Mouse (Mus musculus) G1E (cell line): ENCODE results near the gene Gm19935. TPM values are rescaled to one million over a fixed set of nuclear protein-coding genes. Genes with fewer than 3 reads are reported as not detected.

ENCODE experiments used
- ATAC-seq: 2 replicates; pipeline ENCODE4 v1.8.0; 2016; ENCODE audit warnings: mild to moderate bottlenecking; ENCODE audit not compliant: insufficient number of reproducible peaks, poor library complexity, low FRiP score, severe bottlenecking; ENCODE audit errors: extremely low read depth
- DNase-seq: peaks from one replicate; pipeline ENCODE4 v3.0.0; 2012; ENCODE audit warnings: low spot score
- H3K27me3 ChIP-seq: 2 replicates; pipeline ENCODE4 v1.6.1; 2012; ENCODE audit warnings: mild to moderate bottlenecking, low read length, inconsistent platforms; ENCODE audit not compliant: insufficient read depth
- H3K36me3 ChIP-seq: replicated peaks from 2 replicates; pipeline ENCODE3; 2012; ENCODE audit warnings: mild to moderate bottlenecking, inconsistent platforms
- H3K4me1 ChIP-seq: 2 replicates; pipeline ENCODE4 v1.6.1; 2012; ENCODE audit warnings: low read depth, low read length, inconsistent platforms, mixed read lengths; ENCODE audit not compliant: insufficient read depth
- H3K4me3 ChIP-seq: 2 replicates; pipeline ENCODE4 v1.5.1; 2012; ENCODE audit warnings: low read depth, mild to moderate bottlenecking, inconsistent platforms, low read length, moderate library complexity, mixed read lengths
- H3K9me3 ChIP-seq: replicated peaks from 2 replicates; pipeline ENCODE4 v1.6.1; 2012; ENCODE audit warnings: inconsistent platforms
- CTCF ChIP-seq: IDR thresholded peaks from 2 replicates; pipeline ENCODE4 v1.5.1; 2012; ENCODE audit warnings: low read depth, low read length, inconsistent platforms, mixed read lengths
- GATA1 ChIP-seq: IDR thresholded peaks from 2 replicates; pipeline ENCODE4 v1.6.1; 2012; ENCODE audit warnings: borderline replicate concordance, low read length, inconsistent platforms, mixed read lengths
- GATA2 ChIP-seq: IDR thresholded peaks from 2 replicates; pipeline ENCODE4 v1.6.1; 2012; ENCODE audit warnings: low read depth, low read length, inconsistent platforms, borderline replicate concordance
- POLR2AphosphoS5 ChIP-seq: IDR thresholded peaks from 2 replicates; pipeline ENCODE4 v1.6.1; 2012; ENCODE audit warnings: low read depth, low read length, inconsistent platforms; ENCODE audit not compliant: insufficient replicate concordance
- TAL1 ChIP-seq: conservative IDR thresholded peaks from 2 replicates; pipeline ENCODE4 v1.6.1; 2012; ENCODE audit warnings: low read depth, low read length, inconsistent platforms, mixed read lengths
- polyA plus RNA-seq: library from polyadenylated mRNA; stranded (reverse); fragments of >175 nt; gene quantifications from 2 replicates; pipeline ENCODE4 v1.2.3, GENCODE M21; 2012
- total RNA-seq, 2 experiments: library from RNA; stranded (forward) in 1 of 2; stranded (reverse) in 1 of 2; fragments of 200-1000 nt in 1 of 2; fragments of >200 nt in 1 of 2; fragmentation: Nextera tagmentation in 1 of 2; gene quantifications; 2 replicates each; pipeline ENCODE4 v1.2.3; 2014 to 2017

Gene Gm19935
- total and polyA plus RNA-seq, 3 experiments, result not detected

- H3K27me3 ChIP-seq, result no peaks in the 10 kb centered on the region
- H3K4me3 ChIP-seq, result no peak overlapping the region
- no peak for ATAC-seq
- no peaks in the 10 kb centered on the region for H3K36me3 ChIP-seq
- no peaks in the 10 kb centered on the region for H3K9me3 ChIP-seq
- TF ChIP-seq POLR2AphosphoS5 (no peak), CTCF (no peak), GATA2 (no peak), TAL1 (no peak), GATA1 (no peak)
- no peak for DNase-seq
- H3K4me1 ChIP-seq, result peaks cover 4% of the 10 kb centered on the region; the same call in 1 of the 2 replicates
Measured at GRCm38 (mm10) chr8:90854671-90855161, 37.5 kb upstream of the Gm19935 start.

GRCm38 (mm10) chr8:90853971-90854670, 36.9 kb upstream of the Gm19935 start:
- DNase-seq (no peak), ATAC-seq (no peak)
- H3K9me3 ChIP-seq, result no peaks in the 10 kb centered on the region
- H3K4me1 ChIP-seq, result peaks cover 4% of the 10 kb centered on the region; the same call in 1 of the 2 replicates
- TF ChIP-seq POLR2AphosphoS5 (no peak), GATA1 (no peak), TAL1 (no peak), CTCF (no peak), GATA2 (no peak)
- H3K4me3 ChIP-seq, result no peak overlapping the region
- H3K36me3 ChIP-seq, result no peaks in the 10 kb centered on the region
- no peaks in the 10 kb centered on the region for H3K27me3 ChIP-seq

- Histone ChIP-seq H3K27me3 (no peaks in the 10 kb centered on the region), H3K9me3 (no peaks in the 10 kb centered on the region), H3K4me1 (peaks cover 4% of the 10 kb centered on the region; the same call in 1 of the 2 replicates), H3K4me3 (no peak overlapping the region), H3K36me3 (no peaks in the 10 kb centered on the region)
- ATAC-seq (no peak), DNase-seq (no peak)
- TF ChIP-seq POLR2AphosphoS5 (no peak), GATA2 (no peak), CTCF (no peak), TAL1 (no peak), GATA1 (no peak)
Measured at GRCm38 (mm10) chr8:90851544-90851943, 34.4 kb upstream of the Gm19935 start.

- no peak for DNase-seq
- TF ChIP-seq CTCF (no peak), GATA2 (no peak), POLR2AphosphoS5 (no peak), TAL1 (no peak), GATA1 (no peak)
Measured at GRCm38 (mm10) chr8:90849462-90850050, 32.4 kb upstream of the Gm19935 start.

GRCm38 (mm10) chr8:90847980-90848379, 30.8 kb upstream of the Gm19935 start:
- Histone ChIP-seq H3K4me1 (no peaks in the 10 kb centered on the region), H3K4me3 (no peak overlapping the region), H3K27me3 (peaks cover 2% of the 10 kb centered on the region; the same call in 1 of the 2 replicates), H3K36me3 (peaks cover 3% of the 10 kb centered on the region), H3K9me3 (no peaks in the 10 kb centered on the region)
- TF ChIP-seq CTCF (no peak), GATA1 (no peak), POLR2AphosphoS5 (no peak), TAL1 (no peak), GATA2 (no peak)
- ATAC-seq (no peak), DNase-seq (no peak)

More at GRCm38 (mm10) chr8:90849462-90850050, 32.4 kb upstream of the Gm19935 start:
- Histone ChIP-seq H3K4me1 (no peaks in the 10 kb centered on the region), H3K27me3 (peaks cover under 1% of the 10 kb centered on the region; the same call in 1 of the 2 replicates), H3K36me3 (peaks cover under 1% of the 10 kb centered on the region), H3K9me3 (no peaks in the 10 kb centered on the region), H3K4me3 (no peak overlapping the region)
- ATAC-seq, result no peak
